Mouse (Mus musculus): ENCODE measurements around the gene G0s2. TPM values are rescaled to one million over a fixed set of nuclear protein-coding genes. Genes with fewer than 3 reads are reported as not detected.
"Not testable (repeated sequence)": the region's sequence is repeated elsewhere in the genome, so short reads cannot be mapped to it uniquely, and the experiment has no call there.

G0s2 gene
- total RNA-seq, 4 experiments from 2014 or later, result 48.8 to 85.1 (median 74.4) TPM

GRCm38 (mm10) chr1:193287578-193287977 lies 14.6 kb upstream of the G0s2 start:
- DNase-seq, result no peak

- not testable (repeated sequence) for DNase-seq
These were observed 12.8 kb upstream of the G0s2 start for GRCm38 (mm10) chr1:193285766-193286325.

GRCm38 (mm10) chr1:193284228-193284779 lies 11.3 kb upstream of the G0s2 start:
- no peak for DNase-seq

GRCm38 (mm10) chr1:193281344-193281743 lies 8.3 kb upstream of the G0s2 start:
- DNase-seq, result no peak

GRCm38 (mm10) chr1:193279492-193279891 lies 6.5 kb upstream of the G0s2 start:
- no peak for DNase-seq

DNA sequence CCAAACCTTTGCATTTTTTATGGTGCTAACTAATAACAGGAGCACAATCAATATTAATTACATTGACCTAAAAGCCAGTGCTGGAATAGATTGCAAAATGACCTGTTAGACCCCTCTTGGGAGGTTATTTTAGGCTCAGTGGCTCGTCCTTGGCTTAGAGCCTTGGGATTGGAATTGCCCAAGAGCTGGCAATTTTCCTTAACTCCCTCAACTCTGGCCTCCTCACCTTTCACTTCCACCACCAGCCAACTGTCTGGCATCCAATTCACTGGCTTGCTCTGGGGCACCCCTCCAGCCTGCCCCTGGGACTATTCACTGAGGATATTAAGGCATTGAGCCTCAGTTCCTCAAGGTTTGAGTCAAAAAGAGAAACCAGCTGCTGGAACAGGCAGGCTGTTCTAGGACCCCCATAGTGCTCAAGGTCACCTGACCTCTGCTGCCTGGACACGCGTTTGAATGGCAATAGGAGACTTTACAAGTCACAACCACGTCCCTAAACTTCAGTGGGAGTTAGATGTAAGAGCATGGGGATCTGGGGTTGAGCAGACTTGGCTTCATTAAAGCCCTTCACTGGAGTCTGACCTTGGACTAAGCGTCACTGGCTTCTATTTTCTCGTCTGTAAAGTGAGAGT lies 5.5 kb upstream of the G0s2 start:
- DNase-seq, result peak; percentile 60

- DNase-seq, result no peak
These were observed 1.5 kb upstream of the G0s2 start for GRCm38 (mm10) chr1:193274407-193275071.

GRCm38 (mm10) chr1:193272137-193272915 lies 691 bp downstream of the G0s2 start:
- no peak for DNase-seq

DNA sequence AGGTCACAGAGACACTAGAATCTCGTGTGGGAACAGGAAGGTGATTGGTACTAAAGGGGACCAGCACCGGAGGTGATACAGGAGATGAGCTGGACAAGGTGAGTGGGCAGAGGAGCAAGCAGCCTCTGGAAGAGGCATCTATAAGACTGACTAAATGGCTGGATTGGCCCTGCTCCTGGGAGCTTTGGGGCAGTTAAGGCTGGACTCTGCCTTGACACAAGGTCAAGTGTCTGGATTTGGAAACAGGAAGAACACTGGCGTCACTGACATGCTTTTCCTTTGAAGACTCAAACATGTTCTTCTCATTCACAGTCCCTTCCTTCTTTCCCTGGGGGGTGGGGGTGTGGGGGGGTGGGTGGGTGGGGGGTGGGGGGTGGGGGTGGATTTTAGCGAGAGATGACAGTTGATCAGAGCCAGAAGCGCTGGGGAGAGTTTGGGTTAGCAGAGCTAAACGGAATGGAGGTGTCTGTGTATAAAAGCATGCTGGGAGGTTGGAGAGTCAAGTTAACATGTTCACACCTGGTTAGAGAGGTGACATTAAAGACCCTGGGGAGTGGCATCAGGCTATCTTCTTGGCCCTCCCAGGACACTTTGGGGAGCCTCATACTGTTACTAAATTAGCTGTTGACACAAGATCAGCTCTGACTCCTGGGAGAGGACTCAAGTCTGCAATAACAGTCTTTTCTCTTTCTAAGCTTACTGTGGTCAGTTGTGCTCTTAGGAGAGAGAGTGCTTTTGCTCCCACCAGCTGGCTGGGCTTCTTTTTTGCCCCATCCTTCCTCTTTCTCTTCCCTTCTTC lies 1.9 kb downstream of the G0s2 start:
- no peak for DNase-seq

DNA sequence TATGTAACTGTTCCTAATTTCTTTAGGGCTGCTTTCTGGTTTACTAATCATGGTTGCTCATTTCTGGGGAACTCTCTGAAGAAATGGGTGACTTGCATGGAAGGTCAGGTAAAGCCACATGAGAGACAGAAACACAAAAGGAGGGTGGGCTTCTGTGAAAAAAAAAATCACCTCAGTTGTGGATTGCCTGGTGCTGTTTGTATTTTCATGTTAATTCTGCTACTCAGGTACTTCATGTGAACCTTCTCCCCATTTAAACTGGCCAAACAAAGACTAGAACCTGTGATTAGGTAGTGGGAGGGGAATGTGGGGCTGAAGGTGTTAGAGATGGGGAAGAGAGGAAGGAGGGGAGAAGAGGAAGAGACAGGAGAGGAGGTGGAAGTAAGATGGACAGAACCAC lies 7.3 kb downstream of the G0s2 start:
- DNase-seq, result no peak

DNA sequence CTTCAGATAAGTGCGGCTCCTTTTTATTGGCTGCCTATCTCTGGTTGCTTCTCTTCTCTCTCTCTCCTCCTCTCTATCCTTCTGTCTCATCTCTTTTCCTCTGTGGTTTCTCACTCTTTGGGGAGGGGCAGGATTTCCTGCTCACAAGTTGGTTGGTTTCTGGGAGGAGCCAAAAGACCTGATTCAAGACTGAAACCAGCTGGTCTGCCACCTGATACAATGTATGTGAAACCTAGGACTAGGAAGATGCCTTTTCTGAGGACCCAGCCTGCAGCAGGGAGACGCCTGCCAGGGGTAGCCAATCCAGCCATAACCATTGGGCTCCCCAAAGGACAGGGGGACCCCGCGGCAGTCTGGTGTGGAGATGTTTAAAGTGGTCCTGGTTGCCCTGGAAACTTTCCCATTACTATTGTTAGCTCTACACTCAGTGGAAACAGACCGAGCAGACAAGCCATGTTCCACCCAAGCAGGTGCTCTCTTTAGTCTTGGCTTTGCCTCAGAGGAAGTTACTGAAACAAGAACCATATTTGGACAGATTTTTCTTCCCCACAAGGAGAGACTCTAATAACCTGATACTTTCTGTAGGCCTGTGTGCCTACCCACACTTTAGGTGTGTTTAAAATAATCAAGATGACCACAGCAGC lies 8.9 kb downstream of the G0s2 start, which contains the start of gene Hsd11b1:
Hsd11b1 (minus strand) TSS at position 121 of the 644 bp plus-strand sequence.
- DNase-seq, result no peak

DNA sequence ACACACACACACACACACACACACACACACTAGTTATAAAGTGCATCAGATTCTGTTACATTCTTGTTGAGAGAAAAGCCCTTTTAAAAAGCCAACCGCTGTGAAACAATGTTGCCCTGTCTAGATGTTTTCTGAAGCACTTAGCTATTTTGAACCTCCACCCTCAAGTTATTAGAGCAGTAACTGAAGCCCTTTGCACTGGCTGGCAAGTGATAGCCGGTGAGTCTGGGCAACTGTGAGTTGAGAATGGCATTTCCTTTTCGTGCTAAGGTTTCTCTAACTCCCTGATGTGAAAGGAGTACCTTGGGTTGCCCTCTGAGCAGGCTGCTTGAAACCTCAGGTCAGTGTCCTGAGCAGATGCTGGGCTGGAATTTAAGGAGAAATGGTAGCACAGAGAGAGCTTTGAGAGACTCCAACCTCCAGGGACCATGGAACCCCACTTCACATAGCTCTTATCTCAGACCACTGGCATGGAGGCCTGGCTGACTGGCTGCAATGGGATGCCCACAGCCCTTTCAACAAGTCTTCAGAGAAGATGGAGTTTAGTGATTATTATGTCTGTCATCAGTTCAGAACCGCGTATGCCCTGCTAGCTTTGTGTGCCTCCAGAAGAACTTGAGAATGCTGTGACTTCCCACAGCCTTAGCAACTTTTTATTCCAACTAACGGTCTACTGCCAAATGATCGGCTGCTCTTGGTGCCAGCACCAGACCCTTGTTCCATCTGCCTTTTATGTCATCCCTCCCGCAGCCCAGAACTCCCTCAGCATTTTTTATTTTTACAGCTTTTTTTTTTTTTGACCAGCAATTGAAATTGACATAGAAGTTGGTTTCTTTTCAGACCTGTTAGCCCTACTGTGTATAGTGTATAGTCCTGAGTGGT lies 9.8 kb downstream of the G0s2 start:
- DNase-seq, result no peak

DNA sequence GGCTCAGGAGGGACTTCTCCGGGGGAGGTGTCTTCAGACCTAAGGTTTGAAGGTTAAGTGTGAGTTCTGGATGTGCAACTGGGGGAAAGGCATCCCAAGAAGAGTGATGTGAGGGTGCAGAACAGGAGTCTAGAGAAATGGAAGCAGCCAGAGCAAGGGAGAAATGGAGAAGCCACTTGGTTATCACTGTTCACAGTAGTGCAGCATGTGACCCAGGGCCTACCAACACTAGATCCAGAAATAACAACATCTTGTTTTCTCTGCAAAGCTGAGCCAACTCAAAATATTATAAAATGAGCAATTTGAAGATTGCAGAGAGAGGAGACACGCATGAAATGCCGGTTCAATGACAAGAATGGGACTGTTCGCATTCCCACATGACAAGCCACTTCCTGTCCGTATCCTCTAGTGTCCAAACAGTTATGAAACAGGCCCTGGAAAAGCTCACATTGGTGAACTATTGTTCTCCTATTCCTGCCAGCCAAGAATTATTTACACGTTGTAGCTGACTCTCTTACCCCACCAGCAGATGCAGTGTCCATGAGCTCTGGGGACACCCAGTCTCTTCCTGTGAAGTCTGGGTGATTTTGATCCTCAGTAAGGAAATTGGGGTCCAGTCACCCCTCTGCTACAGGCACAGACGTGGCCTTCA lies 11.0 kb downstream of the G0s2 start:
- DNase-seq, result no peak

GRCm38 (mm10) chr1:193259559-193259958 lies 13.5 kb downstream of the G0s2 start:
- DNase-seq, result no peak

DNA sequence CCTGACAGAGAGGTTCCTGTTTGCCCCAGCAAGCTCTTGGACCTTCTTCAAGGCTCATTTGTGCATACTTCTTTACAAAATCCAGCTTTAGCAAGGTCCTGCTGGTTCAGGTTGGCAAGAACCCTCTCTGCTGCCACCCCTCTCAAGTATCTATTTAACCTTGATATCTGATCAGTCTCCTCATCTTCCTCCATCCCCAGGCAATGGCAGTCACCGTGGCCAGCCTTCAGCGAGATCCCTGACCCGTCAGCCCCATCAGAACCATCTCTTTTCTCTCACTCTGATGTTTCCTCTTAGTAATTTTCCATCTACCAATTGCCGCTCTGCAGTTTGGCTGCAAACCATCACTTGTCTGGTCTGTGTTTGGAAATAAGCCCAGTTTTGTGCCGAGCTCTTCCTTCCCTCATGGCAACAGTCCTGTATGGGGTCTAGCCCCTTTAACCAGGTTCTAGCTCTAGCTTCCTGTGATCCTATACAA lies 16.4 kb downstream of the G0s2 start:
- no peak for DNase-seq

- no peak for DNase-seq
These were observed 16.8 kb downstream of the G0s2 start for GRCm38 (mm10) chr1:193256289-193256577.

GRCm38 (mm10) chr1:193255488-193256288 lies 17.3 kb downstream of the G0s2 start:
- peak; percentile 56 for DNase-seq

- DNase-seq, result no peak
These were observed 18.0 kb downstream of the G0s2 start for GRCm38 (mm10) chr1:193255032-193255431.

DNA sequence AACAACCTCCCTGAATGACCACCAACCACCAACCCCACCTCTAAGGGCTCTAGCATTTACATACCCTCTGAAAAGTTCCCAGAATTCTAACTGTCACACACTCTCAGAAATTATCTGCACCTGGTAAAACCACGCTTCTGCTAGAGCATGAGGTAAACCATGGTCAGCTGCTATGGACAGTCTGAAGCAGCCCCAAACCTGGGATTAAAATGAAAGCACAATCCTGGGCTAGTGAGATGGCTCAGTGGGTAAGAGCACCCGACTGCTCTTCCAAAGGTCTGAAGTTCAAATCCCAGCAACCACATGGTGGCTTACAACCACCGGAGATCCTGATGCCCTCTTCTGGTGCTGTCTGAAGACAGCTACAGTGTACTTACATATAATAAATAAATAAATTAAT lies 19.1 kb downstream of the G0s2 start:
- not testable (repeated sequence) for DNase-seq
